Mouse (Mus musculus) E14TG2a.4 (cell line): ENCODE data around the gene Gramd1b.

ENCODE experiments used
- CTCF ChIP-seq: conservative IDR thresholded peaks from 2 replicates; pipeline ENCODE4 v1.5.1; 2014; ENCODE audit warnings: low read length
- POU5F1 ChIP-seq: IDR thresholded peaks from 2 replicates; pipeline ENCODE4 v1.6.1; 2014; ENCODE audit warnings: low read length, borderline replicate concordance

GRCm38 (mm10) chr9:40245466-40245865 is 285.7 kb downstream of the Gramd1b start:
- TF ChIP-seq CTCF (no peak), POU5F1 (no peak)
